Mouse (Mus musculus): ENCODE measurements at regions not wholly inside any gene's neighbourhood (a gene's known extent, or its start where the extent isn't known, plus 50 kb on each side); places are given as distances from the start of the nearest gene placed in this dataset.
A peak's percentile ranks its signal among the peaks of the same experiment; 100 is the strongest.
"Not testable (repeated sequence)": the region's sequence is repeated elsewhere in the genome, so short reads cannot be mapped to it uniquely, and the experiment has no call there.

DNA sequence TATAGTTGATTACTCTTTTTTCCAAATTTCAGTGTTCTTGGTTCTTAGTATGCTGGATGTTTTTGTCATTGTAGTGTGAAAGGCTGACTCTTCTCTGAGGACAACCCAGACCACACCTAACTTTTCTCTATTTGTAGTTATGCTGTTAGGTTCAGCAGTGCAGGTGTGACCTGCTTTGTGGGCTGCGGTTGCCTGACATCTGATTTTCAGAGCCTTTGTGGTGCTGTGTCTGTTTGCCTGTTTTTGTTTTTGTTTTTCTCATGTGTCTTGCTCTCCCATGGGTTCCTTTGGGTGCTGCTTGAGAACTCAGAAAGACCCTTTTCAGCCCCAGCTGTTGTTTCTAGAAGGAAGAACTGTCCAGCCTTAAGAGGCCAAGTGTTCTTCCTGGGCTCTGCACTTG is 52.0 kb upstream of the Trpm1 start:
- no peak for DNase-seq

DNA sequence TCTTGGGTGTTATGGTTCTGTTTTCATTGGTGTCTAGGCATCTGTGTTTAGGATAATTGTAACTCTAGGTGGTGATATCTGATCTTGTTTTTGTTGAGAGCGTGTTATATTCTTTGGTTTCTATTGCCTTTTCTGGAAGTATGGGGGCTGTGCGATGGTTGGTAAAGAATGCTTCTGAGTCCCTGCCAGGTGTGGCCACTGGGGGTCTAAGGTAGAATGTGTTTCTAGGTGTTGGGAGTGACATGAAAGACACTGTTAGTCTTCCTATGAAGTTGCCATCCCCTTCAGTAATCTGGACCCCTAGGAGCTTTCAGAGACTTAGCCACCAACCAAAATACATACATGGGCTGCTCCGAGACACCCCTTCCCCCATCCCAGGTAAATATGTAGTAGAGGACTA is 54.0 kb upstream of the Trpm1 start:
- DNase-seq, result no peak

DNA sequence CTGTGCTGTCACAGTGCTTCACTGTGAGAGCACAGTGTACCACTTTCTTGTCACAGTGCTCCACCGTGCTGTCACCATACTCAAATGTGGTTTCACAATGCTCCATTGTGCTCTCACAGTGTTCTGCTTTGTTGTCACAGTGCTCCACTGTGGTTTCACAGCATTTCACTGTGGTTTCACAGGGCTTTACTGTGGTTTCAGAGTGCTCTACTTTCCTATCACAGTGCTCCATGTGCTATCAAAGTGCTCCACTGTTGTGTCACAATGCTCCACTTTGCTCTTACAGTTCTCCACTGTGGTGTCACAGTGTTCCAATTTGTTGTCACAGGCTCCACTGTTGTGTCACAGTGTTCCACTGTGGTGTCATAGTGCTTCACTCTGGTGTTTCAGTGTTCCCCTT is 63.6 kb upstream of the Trpm1 start:
- DNase-seq, result no peak

DNA sequence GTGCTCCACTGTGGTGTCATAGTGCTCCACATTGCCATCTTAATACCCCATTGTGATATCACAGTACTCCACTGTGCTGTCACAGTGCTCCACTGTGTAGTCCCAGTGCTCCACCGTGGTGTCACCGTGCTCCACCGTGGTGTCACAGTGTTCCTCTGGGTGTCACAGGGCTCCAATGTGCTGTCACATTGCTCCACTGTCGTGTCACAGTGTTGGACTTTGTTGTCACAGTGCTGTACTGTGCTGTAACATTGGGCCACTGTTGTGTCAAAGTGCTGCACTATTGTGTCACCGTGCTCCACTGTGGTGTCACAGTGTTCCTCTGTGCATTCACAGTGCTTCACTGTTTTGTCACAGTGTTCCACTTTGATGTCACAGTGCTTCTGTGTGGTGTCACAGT is 64.6 kb upstream of the Trpm1 start:
- DNase-seq, result no peak

DNA sequence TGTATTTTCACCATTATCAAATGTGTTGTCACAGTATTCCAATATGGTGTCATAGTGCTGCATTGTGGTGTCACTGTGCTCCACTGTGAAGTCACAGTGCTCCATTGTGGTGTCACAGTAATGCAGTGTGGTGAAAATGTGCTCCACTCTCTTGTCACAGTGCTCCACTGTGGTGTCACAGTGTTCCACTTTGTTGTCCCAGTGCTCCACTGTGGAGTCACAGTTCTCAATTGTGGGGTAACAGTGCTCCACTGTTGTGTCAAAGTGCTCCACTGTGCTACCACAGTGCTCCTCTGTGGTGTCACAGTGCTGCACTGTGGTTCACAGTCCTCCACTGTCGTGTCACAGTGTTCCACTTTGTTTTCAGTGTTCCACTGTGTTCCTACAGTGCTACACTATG is 69.7 kb upstream of the Trpm1 start:
- not testable (repeated sequence) for DNase-seq

DNA sequence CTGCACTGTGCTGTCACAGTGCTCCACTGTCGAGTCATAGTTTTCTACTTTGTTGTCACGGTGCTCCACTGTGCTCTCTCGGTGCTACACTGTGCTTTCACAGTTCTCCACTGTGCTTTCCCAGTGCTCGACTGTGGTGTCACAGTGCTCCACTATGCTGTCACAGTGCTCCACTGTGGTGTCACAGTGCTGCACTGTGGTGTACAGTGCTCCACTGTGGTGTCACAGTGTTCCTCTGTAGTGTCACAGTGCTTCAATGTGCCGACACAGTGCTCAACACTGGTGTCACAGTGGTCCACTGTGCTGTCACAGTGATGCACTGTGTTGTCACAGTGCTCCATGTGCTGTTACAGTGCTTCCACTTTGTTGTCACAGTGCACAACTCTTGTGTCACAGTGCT is 71.0 kb upstream of the Trpm1 start:
- DNase-seq, result no peak

DNA sequence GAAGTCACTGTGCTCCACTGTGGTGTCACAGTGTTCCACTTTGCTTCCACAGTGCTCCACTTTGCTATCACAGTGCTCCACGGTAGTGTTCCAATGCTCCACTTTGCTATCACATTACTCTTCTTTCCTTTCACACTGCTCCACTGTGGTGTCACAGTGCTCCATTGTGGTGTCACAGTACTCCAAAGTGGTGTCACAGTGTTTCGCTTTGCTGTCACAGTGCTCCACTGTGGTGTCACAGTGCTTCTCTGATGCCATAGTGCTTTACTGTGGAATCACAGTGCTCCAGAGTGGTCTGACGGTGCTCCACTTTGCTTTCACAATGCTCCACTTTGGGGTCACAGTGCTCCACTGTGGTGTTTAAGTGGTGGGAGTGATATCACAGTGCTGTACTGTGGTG is 71.4 kb upstream of the Trpm1 start:
- no peak for DNase-seq

DNA sequence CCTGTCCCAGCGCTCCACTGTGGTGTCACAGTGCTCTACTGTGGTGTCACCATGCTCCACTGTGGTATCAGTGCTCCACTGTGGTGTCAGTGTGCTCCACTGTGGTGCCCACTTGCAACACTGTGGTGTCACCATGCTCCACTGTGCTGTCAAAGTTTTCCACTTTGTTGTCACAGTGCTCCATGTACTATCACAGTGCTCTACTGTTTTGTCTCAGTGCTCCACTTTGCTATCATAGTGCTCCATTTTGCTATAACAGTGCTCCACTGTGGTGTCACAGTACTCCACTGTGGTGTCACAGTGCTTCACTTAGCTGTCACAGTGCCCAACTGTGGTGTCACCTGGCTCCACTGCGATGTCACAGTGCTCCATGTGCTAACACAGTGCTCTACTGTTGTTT is 72.0 kb upstream of the Trpm1 start:
- peak; percentile 2 for DNase-seq

DNA sequence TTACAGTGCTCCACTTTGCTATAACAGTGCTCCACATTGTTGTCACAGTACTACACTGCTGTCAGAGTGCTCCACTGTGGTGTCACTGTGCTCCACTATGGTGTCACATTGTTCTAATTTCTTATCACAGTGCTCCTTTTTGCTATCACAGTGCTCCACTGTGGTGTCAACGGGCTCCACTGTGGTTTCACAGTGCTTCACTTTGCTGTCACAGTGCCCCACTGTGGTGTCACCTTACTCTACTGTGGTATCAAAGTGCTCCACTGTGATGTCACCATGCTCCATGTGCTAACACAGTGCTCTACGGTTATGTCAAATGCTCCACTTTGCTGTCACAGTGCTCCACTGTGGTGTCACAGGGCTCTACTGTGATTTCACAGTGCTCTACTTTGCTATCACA is 72.6 kb upstream of the Trpm1 start:
- no peak for DNase-seq

DNA sequence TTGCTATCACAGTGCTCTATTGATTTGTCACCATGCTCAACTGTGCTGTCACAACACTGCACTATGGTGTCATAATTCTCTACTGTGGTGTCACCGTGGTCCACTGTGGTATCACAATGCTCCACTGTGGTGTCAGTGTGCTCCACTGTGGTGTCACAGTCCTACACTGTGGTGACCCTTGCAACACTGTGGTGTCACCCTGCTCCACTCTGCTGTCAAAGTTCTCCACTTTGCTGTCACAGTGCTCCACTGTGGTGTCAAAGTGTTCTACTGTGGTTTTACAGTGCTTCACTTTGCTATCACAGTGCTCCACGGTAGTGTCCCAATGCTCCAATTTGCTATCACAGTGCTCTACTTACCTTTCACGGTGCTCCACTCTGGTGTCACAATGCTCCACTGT is 74.3 kb upstream of the Trpm1 start:
- no peak for DNase-seq

DNA sequence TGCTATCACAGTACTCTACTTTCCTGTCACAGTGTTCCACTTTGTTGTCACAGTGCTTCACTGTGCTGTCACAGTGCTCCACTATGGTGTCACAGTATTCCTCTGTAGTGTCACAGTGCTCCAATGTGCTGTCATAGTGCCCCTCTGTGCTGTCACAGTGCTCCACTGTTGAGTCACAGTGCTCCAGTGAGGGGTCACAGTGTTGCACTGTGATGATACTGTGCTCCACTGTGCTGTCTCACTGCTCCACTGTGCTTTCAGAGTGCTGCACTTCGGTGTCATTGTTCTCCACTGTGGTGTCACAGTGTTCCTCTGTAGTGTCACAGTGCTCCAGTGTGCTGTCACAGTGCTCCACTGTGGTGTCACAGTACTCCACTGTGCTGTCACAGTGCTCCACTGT is 75.0 kb upstream of the Trpm1 start:
- no peak for DNase-seq

DNA sequence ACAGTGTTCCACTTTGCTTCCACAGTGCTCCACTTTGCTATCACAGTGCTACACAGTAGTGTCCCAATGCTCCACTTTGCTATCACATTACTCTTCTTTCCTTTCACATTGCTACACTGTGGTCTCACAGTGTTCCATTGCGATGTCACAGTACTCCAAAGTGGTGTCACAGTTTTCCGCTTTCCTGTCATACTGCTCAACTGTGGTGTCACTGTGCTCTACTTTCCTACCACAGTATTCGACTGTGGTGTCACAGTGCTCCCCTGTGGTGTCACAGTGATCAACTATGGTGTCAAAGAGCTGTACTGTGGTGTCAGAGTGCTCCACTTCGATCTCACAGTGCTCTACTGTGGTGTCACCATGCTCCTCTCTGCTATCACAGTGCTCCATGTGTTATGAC is 76.1 kb upstream of the Trpm1 start:
- peak; percentile 29 for DNase-seq

DNA sequence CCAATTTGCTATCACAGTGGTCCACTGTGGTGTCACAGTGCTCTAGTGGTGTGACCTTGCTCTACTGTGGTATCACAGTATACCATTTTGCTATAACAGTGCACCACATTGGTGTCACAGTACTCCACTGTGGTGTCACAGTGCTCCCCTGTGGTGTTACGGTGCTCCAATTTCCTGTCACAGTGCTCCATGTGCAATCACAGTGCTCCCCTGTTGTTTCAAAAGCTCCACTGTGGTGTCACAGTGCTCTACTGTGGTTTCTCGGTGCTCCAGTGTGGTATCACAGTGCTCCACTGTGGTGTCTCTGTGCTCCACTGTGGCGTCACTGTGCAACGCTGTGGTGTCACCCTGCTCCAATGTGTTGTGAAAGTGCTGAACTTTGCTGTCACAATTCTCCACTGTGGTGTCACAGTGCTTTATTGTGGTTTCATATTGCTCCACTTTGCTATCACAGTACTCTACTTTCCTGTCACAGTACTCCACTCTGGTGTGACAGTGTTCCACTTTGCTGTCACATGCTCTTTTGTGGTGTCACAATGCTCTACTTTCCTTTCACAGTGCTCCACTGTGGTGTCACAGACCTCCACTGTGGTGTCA is 76.8 kb upstream of the Trpm1 start:
- DNase-seq, result peak; percentile 3

DNA sequence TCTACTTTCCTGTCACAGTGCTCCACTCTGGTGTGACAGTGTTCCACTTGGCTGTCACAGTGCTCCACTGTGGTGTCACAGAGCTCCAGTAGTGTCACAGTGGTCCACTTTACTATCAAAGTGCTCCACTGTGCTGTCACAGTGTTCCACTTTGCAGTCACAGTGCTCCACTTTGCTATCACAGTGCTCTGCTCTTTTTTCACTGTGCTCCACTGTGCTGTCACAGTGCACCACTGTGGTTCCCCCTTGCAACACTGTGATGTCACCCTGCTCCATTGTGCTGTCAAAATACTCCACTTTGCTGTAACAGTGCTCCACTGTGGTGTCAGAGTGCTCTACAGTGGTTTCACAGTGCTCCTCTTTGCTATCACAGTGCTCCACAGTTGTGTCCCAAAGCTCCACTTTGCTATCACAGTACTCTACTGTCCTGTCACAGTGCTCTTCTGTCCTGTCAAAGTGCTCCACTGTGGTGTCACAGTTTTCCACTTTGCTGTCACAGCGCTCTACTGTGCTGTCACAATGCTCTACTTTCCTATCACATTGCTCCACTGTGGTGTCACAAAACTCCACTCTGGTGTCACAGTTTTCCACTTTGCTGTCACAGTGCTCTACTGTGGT is 77.8 kb upstream of the Trpm1 start:
- DNase-seq, result peak; percentile 2

DNA sequence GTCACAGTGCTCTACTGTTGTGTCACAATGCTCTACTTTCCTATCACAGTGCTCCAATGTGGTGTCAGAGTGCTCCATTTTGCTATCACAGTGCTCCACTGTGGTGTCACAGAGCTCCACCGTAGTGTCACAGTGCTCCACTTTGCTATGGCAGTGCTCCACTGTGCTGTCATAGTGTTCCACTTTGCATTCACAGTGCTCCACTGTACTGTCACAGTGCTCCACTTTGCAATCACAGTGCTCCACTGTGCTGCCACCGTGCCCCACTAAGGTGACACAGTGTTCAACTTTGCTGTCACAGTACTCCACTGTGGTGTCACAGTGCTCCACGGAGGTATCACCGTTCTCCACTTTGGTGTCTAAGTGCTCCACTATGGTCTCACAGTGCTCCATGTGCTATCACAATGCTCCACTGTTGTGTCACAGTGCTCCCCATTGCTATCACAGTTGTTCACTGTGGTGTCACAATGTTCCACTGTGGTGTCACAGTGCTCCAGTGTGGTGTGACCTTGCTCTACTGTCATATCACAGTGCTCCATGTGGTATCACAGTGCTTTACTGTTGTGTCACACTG is 78.9 kb upstream of the Trpm1 start:
- peak; percentile 2 for DNase-seq

DNA sequence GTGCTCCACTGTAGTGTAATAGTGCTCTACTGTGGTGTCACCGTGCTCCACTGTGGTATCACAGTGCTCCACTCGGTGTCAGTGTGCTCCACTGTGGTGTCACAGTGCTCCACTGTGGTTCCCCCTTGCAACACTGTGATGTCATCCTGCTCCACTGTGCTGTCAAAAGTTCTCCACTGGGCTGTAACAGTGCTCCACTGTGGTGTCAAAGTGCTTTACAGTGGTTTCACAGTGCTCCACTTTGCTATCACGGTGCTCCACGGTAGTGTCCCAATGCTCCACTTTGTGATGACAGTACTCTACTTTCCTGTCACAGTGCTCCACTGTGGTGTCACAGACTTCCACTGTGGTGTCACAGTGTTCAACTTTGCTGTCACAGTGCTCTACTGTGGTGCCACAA is 79.4 kb upstream of the Trpm1 start:
- DNase-seq, result peak; percentile 2

DNA sequence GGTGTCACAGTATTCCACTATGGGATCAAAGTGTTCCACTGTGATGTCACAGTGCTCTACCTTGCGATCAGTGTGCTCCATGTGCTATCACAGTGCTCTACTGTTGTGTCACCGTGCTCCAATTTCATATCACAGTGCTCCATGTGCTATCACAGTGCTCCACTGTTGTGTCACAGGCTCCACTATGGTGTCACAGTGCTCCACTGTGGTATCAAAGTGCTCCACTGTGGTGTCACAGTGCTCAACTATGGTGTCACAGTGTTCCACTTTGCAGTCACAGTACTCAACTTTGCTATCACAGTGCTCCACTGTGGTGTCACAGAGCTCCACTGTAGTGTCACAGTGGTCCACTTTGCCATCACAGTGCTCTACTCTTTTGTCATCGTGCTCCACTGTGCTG is 79.9 kb upstream of the Trpm1 start:
- DNase-seq, result peak; percentile 2

DNA sequence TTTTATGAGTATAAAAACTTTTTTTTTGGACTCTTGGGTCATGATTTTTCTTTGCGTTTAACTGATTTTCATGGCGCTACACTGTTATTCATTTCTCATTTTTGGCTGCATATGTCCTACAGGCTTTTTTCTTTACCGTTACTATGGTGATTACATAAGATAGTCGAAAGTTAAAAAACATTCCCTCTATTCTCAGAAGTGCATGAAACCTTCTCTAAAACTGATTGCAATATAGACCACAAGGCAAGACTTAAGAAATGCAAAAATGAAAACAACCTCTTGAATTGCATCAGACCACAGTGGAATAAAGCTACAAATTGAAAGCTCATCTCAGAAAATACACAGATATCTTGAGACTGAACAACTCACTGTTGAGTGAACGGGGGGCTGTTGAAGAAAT is 82.7 kb upstream of the Trpm1 start:
- DNase-seq, result no peak

DNA sequence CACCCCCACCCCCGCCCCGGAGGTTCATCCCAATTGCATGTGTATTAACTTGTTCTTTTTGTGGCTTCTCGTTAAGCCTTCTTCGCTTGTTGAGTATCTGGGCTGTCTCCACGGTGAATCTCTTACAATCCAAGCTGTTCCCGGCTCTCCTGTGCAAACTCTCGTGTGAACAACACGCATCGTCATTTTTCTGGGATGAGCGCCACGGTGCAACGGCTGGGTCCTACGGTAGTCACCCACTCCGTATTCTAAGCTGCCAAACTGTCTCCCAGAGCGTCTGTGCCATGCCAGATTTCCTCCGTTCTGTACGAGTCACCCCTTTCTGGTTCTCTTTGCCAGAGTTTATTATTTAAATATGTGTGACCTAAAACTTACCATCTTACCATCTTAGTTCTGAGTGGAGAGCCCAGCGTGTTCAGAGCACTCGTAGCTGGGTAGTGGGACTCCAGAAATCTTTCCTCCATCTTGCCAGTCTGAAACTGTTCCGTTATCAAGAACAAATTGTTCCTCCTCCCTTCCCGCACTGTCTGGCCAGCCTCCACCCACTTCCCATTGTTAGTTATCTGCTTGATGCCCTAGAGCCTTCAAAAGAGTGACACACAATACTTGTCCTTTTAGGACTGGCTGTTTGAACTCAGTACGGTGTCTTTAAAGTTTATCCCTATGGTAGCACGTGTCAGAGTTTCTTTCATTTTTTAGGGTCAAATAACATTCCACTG is 87.9 kb upstream of the Trpm1 start:
- DNase-seq, result peak; percentile 28

DNA sequence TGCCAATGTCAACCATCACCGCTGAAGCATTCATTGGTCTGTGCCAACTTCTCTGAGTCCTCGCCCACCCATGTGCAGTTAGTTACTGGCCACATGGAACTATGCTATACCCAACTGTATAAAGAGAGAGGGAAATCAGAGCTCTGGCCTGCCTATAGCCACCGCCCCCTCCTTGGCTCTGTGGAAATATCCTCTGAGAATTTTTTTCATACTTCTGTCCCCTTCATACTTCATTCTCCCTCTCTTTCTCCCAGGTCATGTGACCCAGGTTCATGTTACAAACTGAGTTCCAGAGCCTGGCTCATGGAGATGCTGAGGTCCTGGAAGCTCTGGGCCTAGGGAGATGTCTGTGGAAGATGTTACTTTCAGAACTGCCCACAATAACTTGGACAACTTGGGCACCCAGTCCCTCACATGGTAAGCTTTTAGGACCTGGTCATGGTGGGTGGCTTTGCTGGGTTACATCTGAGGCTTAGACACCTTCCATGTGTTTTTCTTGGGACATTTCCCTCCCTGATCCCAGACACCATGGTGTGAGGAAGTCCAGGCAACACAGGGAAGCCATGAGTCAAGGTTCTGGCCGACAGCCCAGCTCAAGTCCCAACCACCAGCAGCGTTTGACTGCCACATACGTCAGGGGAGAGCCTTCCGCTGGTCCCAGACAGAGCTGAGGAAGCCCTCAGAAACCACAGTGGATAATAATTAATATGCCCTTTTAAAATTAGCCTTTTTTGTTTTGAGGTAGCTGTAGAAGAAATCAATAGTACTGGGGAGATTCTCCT is 89.0 kb upstream of the Trpm1 start:
- DNase-seq, result peak; percentile 82

DNA sequence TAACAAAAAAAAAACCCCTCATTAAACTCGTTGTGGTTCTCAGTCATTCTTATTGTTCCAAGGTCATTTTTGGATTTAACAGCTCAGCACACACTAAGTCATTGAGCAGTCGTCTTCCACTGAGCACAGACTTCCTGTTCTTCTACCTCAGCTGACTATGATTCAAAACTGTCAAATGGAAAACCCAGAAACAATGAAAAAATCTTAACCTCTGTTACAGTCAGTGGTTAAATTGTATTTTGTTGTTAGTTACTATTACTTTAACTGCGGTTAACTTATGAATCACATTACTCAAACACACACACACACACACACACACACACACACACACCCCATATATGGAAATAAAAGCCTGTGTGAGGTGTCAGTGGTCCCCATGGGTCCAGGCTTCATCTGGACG is 92.5 kb upstream of the Trpm1 start:
- no peak for DNase-seq

DNA sequence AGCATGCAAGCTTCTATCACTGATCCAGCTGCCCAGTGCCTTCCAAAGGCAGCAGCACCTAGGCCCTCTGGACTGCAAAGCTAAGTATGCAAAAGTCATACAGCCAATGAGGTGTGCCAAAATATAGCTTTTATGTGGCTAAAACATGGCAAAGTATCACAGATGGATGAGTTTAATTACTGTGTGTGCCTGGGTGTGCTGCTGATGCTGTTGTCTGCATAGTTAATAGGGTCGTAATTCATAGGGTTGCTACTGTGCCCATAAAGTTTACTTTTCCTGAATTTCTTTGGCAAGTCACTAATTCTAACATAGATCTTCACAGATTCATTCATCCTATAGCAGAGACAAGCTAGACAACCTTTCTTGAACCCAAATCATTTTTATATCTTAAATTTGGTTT is 93.1 kb upstream of the Trpm1 start:
- DNase-seq, result no peak

DNA sequence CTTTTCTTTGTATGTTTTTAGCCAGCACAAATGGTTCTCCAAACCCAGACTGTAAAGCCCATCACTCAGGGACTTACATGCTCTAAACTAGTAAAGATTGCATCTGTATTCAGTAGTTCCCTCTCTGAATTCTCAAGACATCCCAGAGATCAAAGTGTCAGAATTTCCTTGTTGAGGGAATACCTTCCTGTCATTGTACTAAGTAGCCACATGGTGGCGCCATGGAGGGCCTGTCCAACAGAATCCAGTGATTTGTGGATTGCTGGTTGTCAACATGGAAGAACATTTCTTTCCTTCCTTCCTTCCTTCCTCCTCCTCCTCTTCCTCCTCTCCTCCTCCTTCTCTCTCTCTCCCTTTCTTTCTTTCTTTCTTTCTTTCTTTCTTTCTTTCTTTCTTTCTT is 93.6 kb upstream of the Trpm1 start:
- DNase-seq, result peak; percentile 33

All from heart, postnatal 4 days (tissue).